Mouse (Mus musculus) olfactory bulb, adult 2 months (tissue): Measurements from ENCODE around the gene Gm36864.

ENCODE experiments used
- CTCF ChIP-seq: fragments of 200-500 bp; IDR thresholded peaks from 2 replicates; pipeline ENCODE4 v1.5.1; 2012; ENCODE audit warnings: low read depth, mild to moderate bottlenecking, low read length, moderate library complexity; ENCODE audit not compliant: insufficient read depth
- POLR2A ChIP-seq: fragments of 200-500 bp; IDR thresholded peaks from 2 replicates; pipeline ENCODE4 v1.6.1; 2012; ENCODE audit warnings: mild to moderate bottlenecking, low read depth, low read length, moderate library complexity; ENCODE audit not compliant: insufficient read depth

- TF ChIP-seq CTCF (no peak), POLR2A (no peak)
Measured at GRCm38 (mm10) chr7:44260410-44260809, 24.4 kb downstream of the Gm36864 start.
